Mouse (Mus musculus) kidney, postnatal 4 days (tissue): ENCODE results near the gene Slc38a1.

ENCODE experiments used
- DNase-seq, 2 experiments: peaks; one replicate each; pipeline ENCODE4 v3.0.0; 2021; ENCODE audit warnings: mixed read lengths in 2 of 2

Slc38a1 gene

GRCm38 (mm10) chr15:96604282-96604681 lies 38.4 kb downstream of the Slc38a1 start:
- DNase-seq, result peak; percentile 47 to 64

GRCm38 (mm10) chr15:96602043-96602442 lies 40.7 kb downstream of the Slc38a1 start:
- DNase-seq, result no peak

GRCm38 (mm10) chr15:96599852-96600781 lies 42.6 kb downstream of the Slc38a1 start:
- DNase-seq, result no peak

GRCm38 (mm10) chr15:96598888-96599578 lies 43.7 kb downstream of the Slc38a1 start:
- peak; percentile 44 to 54 for DNase-seq

- DNase-seq, result no peak
These were observed 45.6 kb downstream of the Slc38a1 start for GRCm38 (mm10) chr15:96597116-96597515.

GRCm38 (mm10) chr15:96594316-96594715 lies 48.4 kb downstream of the Slc38a1 start:
- no peak for DNase-seq

GRCm38 (mm10) chr15:96593866-96594265 lies 48.8 kb downstream of the Slc38a1 start:
- DNase-seq, result no peak

DNA sequence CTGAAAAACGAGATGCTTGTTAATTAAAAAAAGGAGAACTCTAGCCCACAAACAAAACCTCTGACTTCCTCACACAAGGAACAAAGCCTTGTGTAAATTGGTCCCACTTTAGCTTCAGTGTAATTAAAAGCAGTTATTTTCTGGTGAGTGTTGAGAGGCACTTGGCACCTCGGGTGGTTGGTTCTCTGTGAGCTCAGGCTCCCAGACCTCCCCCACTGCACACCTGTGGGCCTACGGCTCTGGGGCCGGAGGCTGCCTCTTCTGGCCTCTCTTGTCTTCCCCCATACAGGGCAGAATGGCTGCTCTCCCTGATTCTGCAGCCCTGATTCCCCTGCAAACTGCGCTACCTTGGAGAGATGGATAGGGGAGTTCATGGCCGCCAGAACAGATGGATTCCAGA lies 49.3 kb downstream of the Slc38a1 start:
- no peak for DNase-seq

- DNase-seq, result no peak
These were observed 49.7 kb downstream of the Slc38a1 start for GRCm38 (mm10) chr15:96592976-96593375.

GRCm38 (mm10) chr15:96591876-96592417 lies 50.8 kb downstream of the Slc38a1 start:
- DNase-seq, result no peak

DNA sequence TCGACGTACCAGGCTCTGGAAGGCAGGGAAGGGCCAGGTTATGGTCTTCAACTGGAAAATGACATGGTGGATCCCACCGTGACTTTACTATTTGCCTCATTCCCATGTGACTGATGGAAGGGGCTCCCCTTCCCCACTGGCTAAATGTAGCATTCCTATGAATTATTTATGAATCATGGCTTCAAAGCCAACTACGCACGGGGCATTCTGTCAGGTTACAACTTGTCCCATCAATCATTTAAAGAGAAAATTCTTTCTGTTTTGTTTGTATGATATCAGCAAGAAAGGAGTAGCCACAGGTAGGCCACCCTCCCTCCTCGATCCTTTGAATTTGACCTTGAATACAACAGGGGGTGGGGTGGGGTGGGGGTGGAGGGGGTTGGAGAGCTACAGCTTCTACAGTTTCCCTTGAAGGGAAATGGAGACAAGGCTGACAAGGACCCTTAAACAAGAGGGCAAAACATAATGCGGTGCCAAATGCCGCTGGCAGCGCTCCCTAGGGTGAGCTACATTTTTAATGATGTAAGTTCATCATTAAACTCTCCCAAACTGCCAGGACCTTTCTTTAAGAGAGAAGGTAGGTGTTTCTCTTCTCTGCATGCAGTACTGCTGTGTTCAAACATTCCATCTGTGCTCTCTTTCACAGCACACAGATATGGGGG lies 53.6 kb downstream of the Slc38a1 start:
- DNase-seq, result no peak

DNA sequence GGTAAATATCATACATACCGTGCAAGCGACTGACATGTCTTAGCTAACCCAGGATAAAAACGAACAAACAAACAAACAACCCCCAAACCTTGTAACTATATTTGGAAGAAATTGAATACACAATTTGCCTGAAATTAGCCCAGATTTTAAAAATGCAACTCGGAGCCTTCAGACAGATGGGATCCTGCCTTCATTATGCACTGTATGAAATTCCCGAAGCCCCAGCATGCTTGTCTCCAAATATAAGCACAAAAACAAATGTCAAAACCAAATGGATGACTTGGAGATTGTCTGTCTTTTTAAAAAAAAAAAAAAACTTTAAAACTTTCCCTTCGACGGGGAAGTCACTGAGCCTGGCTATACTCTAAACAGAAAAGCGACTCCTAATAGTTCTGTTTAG lies 54.7 kb downstream of the Slc38a1 start:
- no peak for DNase-seq

- DNase-seq, result no peak
These were observed 59.2 kb downstream of the Slc38a1 start for GRCm38 (mm10) chr15:96583371-96584008.

GRCm38 (mm10) chr15:96576998-96577397 lies 65.7 kb downstream of the Slc38a1 start:
- no peak for DNase-seq

DNA sequence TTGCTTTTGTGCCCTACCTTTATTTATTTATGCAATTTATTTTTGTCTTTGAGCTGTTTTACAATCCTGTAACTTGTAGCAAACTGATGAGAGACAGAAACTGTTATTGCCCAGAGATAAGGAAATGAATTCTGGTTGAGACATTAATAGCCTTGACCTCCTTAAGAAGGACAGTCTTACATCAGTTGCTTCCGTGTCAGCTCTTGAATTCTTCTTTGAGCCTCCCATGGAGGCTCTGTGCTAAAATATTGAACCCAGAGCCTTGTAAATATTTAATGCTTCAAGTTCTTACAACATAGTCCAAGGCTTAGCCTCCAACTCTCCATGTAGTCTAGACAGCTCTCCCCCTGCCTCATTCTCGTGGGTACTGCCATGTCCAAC lies 73.7 kb downstream of the Slc38a1 start:
- no peak for DNase-seq

GRCm38 (mm10) chr15:96568271-96568982 lies 74.3 kb downstream of the Slc38a1 start:
- peak; percentile 33 to 61 for DNase-seq

DNA sequence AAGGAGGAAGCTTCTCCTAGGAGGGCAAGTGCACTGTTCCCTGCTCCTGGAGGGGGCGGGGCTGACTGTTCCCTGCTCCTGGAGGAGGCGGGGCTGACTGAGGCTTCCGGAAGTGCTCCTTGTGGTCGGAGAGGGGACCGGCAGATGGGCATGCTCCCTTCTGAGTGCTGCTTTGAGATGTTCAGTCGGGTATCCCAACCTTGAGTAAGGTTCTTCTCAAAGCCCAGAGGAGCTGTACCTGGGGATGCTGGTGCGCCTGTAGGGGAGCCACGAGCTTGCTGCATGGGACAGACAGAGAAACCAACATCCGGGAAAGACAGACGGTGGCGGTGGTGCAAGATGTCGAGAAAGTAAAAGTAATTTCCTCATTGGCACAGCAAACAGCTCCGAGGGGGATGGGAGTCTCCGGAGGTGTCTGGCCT lies 75.9 kb downstream of the Slc38a1 start:
- DNase-seq, result peak; percentile 75 to 86

GRCm38 (mm10) chr15:96563852-96564251 lies 78.9 kb downstream of the Slc38a1 start:
- no peak for DNase-seq

DNA sequence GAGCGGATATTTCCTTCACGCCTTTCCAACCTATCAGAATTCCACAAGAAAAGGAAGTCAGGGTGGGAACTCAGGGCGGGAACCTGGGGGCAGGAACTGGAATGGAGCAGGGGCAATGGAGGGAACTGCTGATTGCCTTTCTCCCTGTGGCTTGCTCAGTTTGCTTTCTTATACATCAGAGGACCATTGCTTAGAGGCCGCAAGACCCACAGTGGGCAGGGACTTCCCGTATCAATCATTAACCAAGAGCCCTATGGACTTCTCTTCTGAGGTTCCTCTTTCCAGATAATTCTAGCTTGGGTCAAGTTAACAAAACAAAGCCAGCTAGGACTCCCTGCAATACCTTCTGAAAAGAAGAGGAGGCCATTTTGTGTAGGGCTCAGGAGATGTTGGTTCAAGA lies 80.2 kb downstream of the Slc38a1 start:
- DNase-seq, result no peak

DNA sequence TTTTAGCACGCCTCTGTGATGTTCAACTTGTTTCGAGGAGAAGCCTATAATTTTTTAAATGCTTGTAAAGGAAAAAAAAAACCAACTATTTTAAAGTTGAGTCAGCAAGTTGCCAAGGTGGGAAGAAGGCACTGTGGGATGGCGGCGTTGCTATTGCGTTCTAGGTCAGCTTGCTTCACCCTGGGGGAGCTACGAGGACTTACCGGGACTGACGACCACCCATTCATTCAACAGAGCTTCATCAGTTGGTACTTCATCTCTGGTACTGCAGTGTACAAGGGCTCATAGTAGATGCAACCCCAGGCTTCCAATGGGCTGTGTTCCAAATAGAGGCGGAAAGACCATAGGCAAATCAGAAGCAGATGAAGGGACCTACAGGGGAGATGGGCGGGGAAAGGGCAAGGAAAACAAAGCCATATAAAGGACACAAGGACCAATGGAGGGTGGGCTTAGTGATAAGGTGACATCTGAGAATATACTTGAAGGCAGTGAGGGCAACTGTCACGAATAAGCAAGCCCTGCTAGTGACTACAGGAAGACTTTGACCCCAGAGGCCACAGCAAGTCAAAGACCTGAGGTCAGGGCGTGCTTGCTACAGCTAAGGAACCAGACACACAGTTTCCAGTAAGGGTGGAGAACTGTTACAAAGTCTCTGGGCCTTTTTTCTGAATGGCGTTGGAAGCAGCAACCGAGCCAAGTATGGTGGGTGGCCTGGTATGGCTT lies 82.0 kb downstream of the Slc38a1 start:
- no peak for DNase-seq
